Mouse (Mus musculus): Measurements from ENCODE around the gene Ugt1a8.

DNA sequence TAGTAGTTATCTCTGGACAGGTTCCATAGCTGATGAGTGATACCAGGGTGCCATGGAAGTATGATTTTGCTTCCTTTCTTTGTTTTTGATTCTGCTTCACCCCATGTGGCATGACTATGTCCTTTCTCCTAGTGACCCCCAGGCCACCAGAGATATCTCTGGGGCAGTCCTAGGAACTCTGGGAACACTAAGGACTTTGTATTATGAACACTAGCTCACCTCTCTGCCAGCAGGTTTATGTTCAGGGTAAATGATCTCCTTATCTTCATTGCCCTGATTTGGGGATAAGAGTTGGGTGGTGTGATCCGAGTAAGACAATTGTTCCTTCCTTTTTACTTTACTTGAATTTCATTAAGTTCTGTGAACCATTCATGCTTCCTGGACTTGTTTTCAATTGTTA is 1.5 kb upstream of the Ugt1a8 start:
- TF ChIP-seq CTCF (conservative IDR thresholded peaks at IDR 0.05; ENCODE audit: insufficient read depth, insufficient read length, low read depth, low read length) (no peak), POLR2A (IDR thresholded peaks at IDR 0.05; ENCODE audit: low read depth, low read length) (no peak)
